Mouse (Mus musculus): ENCODE measurements around the gene Sos1. TPM values are rescaled to one million over a fixed set of nuclear protein-coding genes. Genes with fewer than 3 reads are reported as not detected.

The Sos1 gene
- polyA plus RNA-seq, 1 experiment from 2014 or later, result 4.6 TPM

GRCm38 (mm10) chr17:80345277-80345676 is 135.0 kb downstream of the Sos1 start:
- Histone ChIP-seq H3K4me2 (no peak overlapping the region), H3K36me3 (no peaks in the 10 kb centered on the region), H3K9ac (no peak overlapping the region), H3K4me3 (replicated peaks) (no peak overlapping the region), H3K4me1 (0 out of 2 replicates have a peak, but pooled peaks cover 5% of the 10 kb centered on the region), H3K27ac (no peak overlapping the region), H3K27me3 (no peaks in the 10 kb centered on the region), H3K9me3 (replicated peaks) (no peaks in the 10 kb centered on the region)
- WGBS, result 79% methylated on average over 4 of the region's 4 CpGs
- ATAC-seq (replicated peaks; ENCODE audit: low FRiP score), result no peak

Other genes with a start within 250 kb of the Sos1 start
- 34.6 and 35.7 TPM in 2 replicates for gene Morn2, start 190.2 kb downstream of the Sos1 start, polyA plus RNA-seq (2015; fragmentation: Nextera tagmentation; extraction: Ambion mirVana)
- 15.0 and 16.6 TPM in 2 replicates for gene Dhx57, start 190.0 kb downstream of the Sos1 start, polyA plus RNA-seq (2015; fragmentation: Nextera tagmentation; extraction: Ambion mirVana)
- 0.60 and 0.63 TPM in 2 replicates for gene Arhgef33, start 173.0 kb downstream of the Sos1 start, polyA plus RNA-seq (2015; fragmentation: Nextera tagmentation; extraction: Ambion mirVana)
- 1.7 and 2.0 TPM in 2 replicates for gene Gm10190, start 106.9 kb downstream of the Sos1 start, polyA plus RNA-seq (2015; fragmentation: Nextera tagmentation; extraction: Ambion mirVana)
- gene Cdkl4, start 97.4 kb upstream of the Sos1 start, polyA plus RNA-seq (2015; fragmentation: Nextera tagmentation; extraction: Ambion mirVana), result 0.81 and 0.82 TPM in 2 replicates
- gene Map4k3, start 248.0 kb upstream of the Sos1 start, polyA plus RNA-seq (2015; fragmentation: Nextera tagmentation; extraction: Ambion mirVana), result 24.0 and 25.2 TPM in 2 replicates